Mouse (Mus musculus) heart, postnatal 0 days (tissue): ENCODE results near the gene Hs2st1.

Experiments
- CTCF ChIP-seq: IDR thresholded peaks from 2 replicates; pipeline ENCODE4 v1.5.1; 2016; ENCODE audit warnings: antibody characterized with exemption, control low read depth, low read depth
- EP300 ChIP-seq: IDR thresholded peaks from 2 replicates; pipeline ENCODE4 v1.6.1; 2016; ENCODE audit warnings: antibody characterized with exemption, low read depth

DNA sequence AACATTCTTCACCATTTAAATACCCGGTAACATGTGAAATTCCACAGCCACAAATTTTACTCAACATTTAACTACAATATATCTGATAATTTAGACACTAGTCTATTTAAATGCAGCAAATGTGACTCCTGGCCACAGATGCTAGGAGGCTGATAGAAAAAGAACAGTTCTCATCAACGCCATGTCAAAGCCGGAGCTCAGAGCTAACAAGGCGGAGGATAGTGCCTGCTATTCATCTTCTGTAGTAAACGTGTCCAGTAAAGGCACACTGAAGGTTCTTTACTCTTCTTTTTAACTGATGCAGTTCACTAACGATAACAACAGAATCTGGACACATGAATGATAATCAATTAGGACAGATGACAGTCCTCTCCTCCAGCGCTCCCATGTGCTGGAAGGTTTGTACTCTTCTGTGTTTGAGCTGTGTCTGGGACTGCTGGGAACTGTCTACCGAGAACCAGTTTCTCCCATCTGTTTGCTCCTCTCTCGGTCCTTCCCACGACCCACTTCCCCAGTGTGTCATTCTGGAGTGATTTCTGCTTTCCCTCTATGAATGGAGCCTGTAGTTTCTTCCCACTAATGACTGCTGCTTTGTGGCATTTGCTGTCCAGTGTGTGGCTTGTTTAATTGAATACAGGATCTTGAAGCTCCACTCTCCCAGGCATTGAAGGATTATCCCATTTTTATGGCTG lies 50.3 kb downstream of the Hs2st1 start:
- no peak for TF ChIP-seq CTCF
- no peak for TF ChIP-seq EP300
